Mouse (Mus musculus): ENCODE measurements at regions not wholly inside any gene's neighbourhood (a gene's known extent, or its start where the extent isn't known, plus 50 kb on each side); places are given as distances from the start of the nearest gene placed in this dataset.

GRCm38 (mm10) chr2:81089121-81089520, 472.1 kb downstream of the Nup35 start:
- TF ChIP-seq CTCF (IDR thresholded peaks at IDR 0.05; ENCODE audit: low read depth, low read length) (no peak), POLR2A (IDR thresholded peaks at IDR 0.05; ENCODE audit: extremely low read depth, insufficient read depth, low read length) (no peak)

Data from liver, adult 2 months (tissue).